Mouse (Mus musculus) midbrain, embryonic 13.5 days (tissue): ENCODE measurements around the gene Rhbg. TPM values are rescaled to one million over a fixed set of nuclear protein-coding genes. Genes with fewer than 3 reads are reported as not detected.

ENCODE experiments used
- ATAC-seq: fragments of 200-750 bp; cut with Nextera tagmentation; 2 replicates; pipeline ENCODE4 v1.8.0; 2017; ENCODE audit warnings: mild to moderate bottlenecking, moderate TSS enrichment, moderate library complexity
- H3K27ac ChIP-seq: fragments of 300-500 bp; sonication (generic); 2 replicates; pipeline ENCODE4 v1.5.1; 2015; ENCODE audit warnings: inconsistent platforms, mild to moderate bottlenecking, moderate library complexity
- H3K27me3 ChIP-seq: fragments of 300-500 bp; sonication (generic); 2 replicates; pipeline ENCODE4 v1.6.1; 2015; ENCODE audit warnings: mild to moderate bottlenecking, inconsistent platforms
- H3K36me3 ChIP-seq: fragments of 300-500 bp; sonication (generic); 2 replicates; pipeline ENCODE4 v1.6.1; 2015; ENCODE audit warnings: mild to moderate bottlenecking, inconsistent platforms
- H3K4me1 ChIP-seq: fragments of 300-500 bp; sonication (generic); replicated peaks from 2 replicates; pipeline ENCODE4 v1.6.1; 2015; ENCODE audit warnings: inconsistent platforms
- H3K4me2 ChIP-seq: fragments of 300-500 bp; sonication (generic); replicated peaks from 2 replicates; pipeline ENCODE4 v1.6.1; 2015; ENCODE audit warnings: moderate library complexity, mild to moderate bottlenecking, inconsistent platforms
- H3K4me3 ChIP-seq: fragments of 300-500 bp; sonication (generic); replicated peaks from 2 replicates; pipeline ENCODE4 v1.5.1; 2015; ENCODE audit warnings: mild to moderate bottlenecking, inconsistent platforms
- H3K9ac ChIP-seq: fragments of 300-500 bp; sonication (generic); replicated peaks from 2 replicates; pipeline ENCODE4 v1.6.1; 2015; ENCODE audit warnings: mild to moderate bottlenecking, inconsistent platforms
- H3K9me3 ChIP-seq: fragments of 300-500 bp; sonication (generic); 2 replicates; pipeline ENCODE4 v1.6.1; 2016; ENCODE audit warnings: mild to moderate bottlenecking, inconsistent platforms
- WGBS: fragments of 180-500 bp; shearing (Covaris S2); methylation state at CpG from one replicate; pipeline ENCODE4 v1.1.7; 2015; 5-methylcytosine and 5-hydroxymethylcytosine counted together
- polyA plus RNA-seq: library from polyadenylated mRNA; unstranded; fragments of >200 nt; fragmentation: Nextera tagmentation; extraction: Ambion mirVana; gene quantifications from 2 replicates; pipeline ENCODE4 v1.2.1, GENCODE M21; 2015

The Rhbg gene
- polyA plus RNA-seq, 1 experiment from 2014 or later = not detected

DNA sequence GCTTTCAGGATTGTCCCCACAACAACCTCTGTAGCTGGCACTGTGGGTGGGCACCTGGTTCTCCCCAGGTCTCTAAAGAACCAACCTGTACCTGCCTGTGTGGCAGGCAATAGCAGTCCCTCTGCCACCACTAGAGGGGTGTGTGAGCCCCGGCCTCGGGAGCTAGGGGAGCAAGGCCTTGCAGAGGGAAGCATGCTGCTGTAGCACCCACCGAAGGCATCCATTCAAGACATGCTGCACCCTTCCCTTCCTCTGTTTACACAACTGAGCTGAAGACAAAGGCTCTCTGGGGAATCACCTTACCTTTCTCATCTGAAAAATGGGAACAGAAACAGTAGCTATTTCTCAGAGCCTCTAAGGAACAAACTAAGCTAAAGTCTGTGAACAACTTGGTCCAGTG lies 19.3 kb downstream of the Rhbg start:
- Histone ChIP-seq H3K4me1 (peaks cover 86% of the 10 kb centered on the region), H3K27me3 (peaks cover 49% of the 10 kb centered on the region), H3K4me3 (no peak overlapping the region), H3K9me3 (no peaks in the 10 kb centered on the region), H3K36me3 (peaks cover 5% of the 10 kb centered on the region), H3K27ac (0 out of 2 replicates have a peak overlapping the region, but pooled peaks have one; percentile 10), H3K4me2 (no peak overlapping the region), H3K9ac (no peak overlapping the region)
- no peak for ATAC-seq
- 13% methylated on average over 3 of the region's 3 CpGs for WGBS

DNA sequence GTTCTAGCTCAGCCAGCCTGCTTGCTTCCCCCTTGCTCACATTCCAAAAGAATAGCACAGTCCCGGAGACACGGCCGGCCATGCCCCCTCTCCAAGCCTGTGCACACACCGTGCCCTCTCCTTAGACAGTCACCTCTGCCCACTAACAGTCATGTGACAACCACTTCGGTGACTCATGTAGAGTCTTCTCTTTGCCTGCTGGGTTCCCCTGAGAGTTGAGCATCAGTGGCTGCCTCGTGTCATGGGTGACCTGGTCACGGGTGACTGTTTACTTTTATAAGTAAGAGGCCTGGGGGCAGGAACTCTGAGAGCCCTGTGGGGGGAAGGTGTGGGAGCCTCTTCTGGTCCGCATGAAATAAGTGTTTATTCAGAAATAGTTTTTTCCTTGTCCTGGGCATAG lies 20.5 kb downstream of the Rhbg start:
- no peaks in the 10 kb centered on the region for H3K9me3 ChIP-seq
- 45% methylated on average over 8 of the region's 8 CpGs for whole genome bisulfite sequencing
- H3K4me1 ChIP-seq = peaks cover 87% of the 10 kb centered on the region
- H3K4me3 ChIP-seq = no peak overlapping the region
- no peak for ATAC-seq
- peaks cover 49% of the 10 kb centered on the region for H3K27me3 ChIP-seq
- peak overlapping the region; percentile 96 for H3K27ac ChIP-seq
- no peak overlapping the region for H3K9ac ChIP-seq
- H3K36me3 ChIP-seq = peaks cover 16% of the 10 kb centered on the region
- no peak overlapping the region for H3K4me2 ChIP-seq

DNA sequence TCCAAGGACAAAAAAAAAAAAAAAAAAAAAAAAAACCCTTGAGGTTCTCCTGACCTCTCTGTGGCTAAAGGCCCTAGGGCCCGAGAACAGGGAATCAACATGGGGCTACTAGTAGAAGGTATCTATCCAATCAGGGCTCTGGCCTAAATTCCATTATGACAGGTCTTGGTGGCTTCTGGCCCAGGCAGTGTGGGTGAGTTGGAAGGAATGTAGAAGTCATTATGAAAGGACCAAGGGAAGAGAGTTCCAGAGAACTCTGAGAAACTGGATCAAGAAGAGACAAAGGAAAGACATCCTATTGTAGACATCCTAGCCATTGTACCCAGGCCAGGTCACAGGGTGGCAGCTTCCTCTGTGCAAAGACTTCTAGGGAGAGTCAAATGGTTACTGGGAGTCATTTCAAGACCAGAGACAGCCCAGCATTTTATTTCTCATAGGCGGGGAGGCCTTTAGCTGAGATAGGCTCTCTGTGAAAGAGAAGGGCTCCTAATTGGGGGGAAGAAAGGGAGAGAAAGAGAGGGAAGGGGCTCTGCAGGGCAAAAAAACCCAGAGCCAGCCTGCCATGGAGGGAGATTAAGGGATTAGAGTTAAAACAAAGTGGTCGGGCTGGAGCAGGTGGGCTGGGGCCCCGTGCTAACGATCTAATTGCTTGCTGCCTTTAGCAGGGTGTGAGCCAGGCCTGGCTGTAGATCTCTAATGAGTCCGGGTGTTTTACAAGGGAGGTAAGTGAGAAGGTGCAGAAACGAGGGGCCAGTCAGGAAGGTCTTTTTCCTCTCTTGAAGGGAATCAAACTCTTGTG lies 21.5 kb downstream of the Rhbg start:
- Histone ChIP-seq H3K27ac (peak overlapping the region; percentile 96), H3K27me3 (peaks cover 43% of the 10 kb centered on the region), H3K9me3 (no peaks in the 10 kb centered on the region), H3K4me1 (peaks cover 87% of the 10 kb centered on the region), H3K4me2 (no peak overlapping the region), H3K36me3 (peaks cover 25% of the 10 kb centered on the region), H3K4me3 (no peak overlapping the region), H3K9ac (no peak overlapping the region)
- ATAC-seq = no peak
- WGBS = 13% methylated on average over 7 of the region's 7 CpGs

DNA sequence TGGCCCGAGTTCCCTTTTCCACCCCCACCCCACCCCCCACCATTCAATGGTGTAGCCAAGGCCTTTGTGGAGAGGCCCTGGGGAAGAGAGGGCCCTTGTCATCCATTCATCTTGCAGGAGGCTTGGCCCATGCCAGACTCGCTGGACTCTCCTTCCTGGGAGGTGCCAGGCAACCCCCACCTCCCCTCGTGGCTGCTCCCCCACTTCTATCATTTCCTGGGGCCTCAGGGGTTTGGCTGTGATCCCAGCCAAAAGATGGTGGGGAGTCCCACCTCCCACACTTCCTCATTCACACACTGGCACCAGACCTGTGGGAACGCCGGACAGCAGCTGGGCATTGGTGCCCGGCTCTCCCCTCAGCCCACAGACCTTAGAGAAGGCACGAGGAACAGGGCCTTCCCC lies 22.2 kb downstream of the Rhbg start:
- Histone ChIP-seq H3K4me2 (no peak overlapping the region), H3K27me3 (peaks cover 38% of the 10 kb centered on the region), H3K4me3 (no peak overlapping the region), H3K9me3 (no peaks in the 10 kb centered on the region), H3K36me3 (peaks cover 32% of the 10 kb centered on the region), H3K9ac (no peak overlapping the region; the same call in 1 of the 2 replicates), H3K27ac (peak overlapping the region; percentile 96), H3K4me1 (peaks cover 87% of the 10 kb centered on the region)
- peak; percentile 61 for ATAC-seq
- WGBS = 29% methylated on average over 7 of the region's 7 CpGs

DNA sequence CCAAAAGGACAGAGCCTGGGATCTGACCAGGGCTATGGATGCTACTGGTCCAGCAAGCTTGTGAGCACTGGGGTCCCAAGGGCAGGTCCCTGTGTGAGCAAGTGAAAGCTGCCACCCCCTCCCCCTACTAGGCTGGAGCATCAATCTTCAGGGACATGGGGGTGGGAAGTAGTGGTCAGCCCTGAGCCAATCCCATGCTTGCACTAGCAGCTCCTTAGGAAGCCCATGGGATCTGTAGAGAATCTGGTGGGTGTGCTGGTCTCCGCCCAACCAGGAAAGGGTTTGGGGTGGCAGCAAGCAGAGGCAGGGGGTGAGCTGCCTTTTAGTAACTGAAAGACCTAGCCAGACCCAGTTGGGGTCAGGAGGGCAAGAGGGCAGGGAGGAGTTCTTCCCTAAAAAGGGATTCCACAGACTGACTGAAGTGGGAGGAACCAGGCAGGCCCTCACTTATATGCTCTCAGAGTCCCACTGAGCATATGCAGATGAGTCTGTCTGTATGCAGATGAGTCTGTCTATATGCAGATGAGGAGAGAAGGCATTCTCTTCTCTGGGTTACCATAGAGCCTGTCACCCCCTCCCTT lies 23.4 kb downstream of the Rhbg start:
- peak; percentile 77 for ATAC-seq
- H3K27ac ChIP-seq = peak overlapping the region; percentile 96
- peaks cover 87% of the 10 kb centered on the region for H3K4me1 ChIP-seq
- H3K27me3 ChIP-seq = peaks cover 38% of the 10 kb centered on the region
- H3K36me3 ChIP-seq = peaks cover 39% of the 10 kb centered on the region
- peak overlapping the region; percentile 45; the same call in 1 of the 2 replicates for H3K9ac ChIP-seq
- whole genome bisulfite sequencing = 29% methylated on average over 1 of the region's 1 CpGs
- H3K4me2 ChIP-seq = peak overlapping the region; percentile 9; the same call in 1 of the 2 replicates
- H3K9me3 ChIP-seq = no peaks in the 10 kb centered on the region
- no peak overlapping the region for H3K4me3 ChIP-seq

DNA sequence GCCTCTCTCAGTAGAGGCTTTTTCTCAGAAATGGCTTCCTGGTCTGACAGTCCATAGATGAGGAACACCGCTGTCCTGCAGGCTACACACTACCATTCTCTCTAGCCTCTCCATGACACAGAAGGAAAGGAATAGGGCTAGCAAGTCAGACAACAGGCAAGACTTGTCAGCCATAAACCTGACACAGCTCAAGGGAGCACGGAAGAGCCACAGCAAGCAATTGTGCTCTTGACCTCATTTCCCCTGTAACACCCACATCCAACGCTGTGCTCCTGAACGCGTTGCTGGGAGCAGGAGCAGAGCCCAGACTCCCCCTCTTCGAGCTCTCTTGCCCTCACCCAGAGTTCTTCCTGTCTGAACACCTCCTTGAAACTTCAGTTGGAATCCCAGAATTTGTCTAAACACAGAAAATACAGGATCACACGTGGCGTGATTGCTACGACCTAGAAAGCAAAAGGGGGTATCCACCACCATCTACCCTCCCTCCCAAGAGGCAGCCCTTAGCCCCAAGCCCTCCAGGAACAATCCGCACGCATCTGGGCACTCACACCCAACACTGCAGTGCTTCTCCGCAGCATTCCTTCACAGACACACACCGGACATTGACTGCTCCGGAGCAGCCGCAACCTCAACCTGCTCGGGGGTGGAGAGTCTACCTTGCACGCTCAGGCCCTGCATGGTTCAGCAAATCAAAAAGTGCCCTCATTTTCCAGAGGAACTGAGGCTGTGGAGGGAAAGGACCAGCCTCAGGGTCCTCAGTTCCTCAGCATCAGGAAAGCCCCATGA lies 24.1 kb downstream of the Rhbg start:
- no peak overlapping the region for H3K4me3 ChIP-seq
- H3K9ac ChIP-seq = no peak overlapping the region; the same call in 1 of the 2 replicates
- peak overlapping the region; percentile 96 for H3K27ac ChIP-seq
- ATAC-seq = peak; percentile 8
- H3K4me2 ChIP-seq = 0 out of 2 replicates have a peak overlapping the region, but pooled peaks have one; percentile 9
- H3K36me3 ChIP-seq = peaks cover 46% of the 10 kb centered on the region
- WGBS = 37% methylated on average over 17 of the region's 17 CpGs
- no peaks in the 10 kb centered on the region for H3K9me3 ChIP-seq
- H3K4me1 ChIP-seq = peaks cover 87% of the 10 kb centered on the region
- H3K27me3 ChIP-seq = peaks cover 35% of the 10 kb centered on the region

DNA sequence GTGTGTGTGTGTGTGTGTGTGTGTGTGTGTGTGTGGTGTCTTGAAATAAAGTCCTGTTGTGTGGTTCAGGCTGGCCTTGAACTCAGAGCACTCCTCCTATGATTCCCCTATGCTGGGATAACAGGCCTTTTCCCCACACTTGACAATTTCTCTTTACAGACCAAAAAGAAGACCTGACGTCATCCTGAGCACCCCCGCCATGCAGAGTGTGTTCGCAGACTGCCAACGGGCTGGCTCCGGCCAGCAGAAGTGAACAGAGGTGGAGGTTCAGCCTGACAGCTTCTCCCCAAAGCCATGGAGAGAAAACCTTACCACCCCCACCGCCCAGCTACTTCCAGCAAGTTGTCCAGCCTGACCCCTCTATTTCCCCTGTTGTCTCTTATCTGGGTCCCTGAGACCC lies 25.0 kb downstream of the Rhbg start:
- 79% methylated on average over 6 of the region's 6 CpGs for WGBS
- Histone ChIP-seq H3K4me3 (no peak overlapping the region), H3K36me3 (peaks cover 54% of the 10 kb centered on the region), H3K4me2 (no peak overlapping the region), H3K9ac (no peak overlapping the region), H3K9me3 (no peaks in the 10 kb centered on the region), H3K4me1 (peaks cover 95% of the 10 kb centered on the region), H3K27me3 (peaks cover 34% of the 10 kb centered on the region), H3K27ac (peak overlapping the region; percentile 96)
- no peak for ATAC-seq

DNA sequence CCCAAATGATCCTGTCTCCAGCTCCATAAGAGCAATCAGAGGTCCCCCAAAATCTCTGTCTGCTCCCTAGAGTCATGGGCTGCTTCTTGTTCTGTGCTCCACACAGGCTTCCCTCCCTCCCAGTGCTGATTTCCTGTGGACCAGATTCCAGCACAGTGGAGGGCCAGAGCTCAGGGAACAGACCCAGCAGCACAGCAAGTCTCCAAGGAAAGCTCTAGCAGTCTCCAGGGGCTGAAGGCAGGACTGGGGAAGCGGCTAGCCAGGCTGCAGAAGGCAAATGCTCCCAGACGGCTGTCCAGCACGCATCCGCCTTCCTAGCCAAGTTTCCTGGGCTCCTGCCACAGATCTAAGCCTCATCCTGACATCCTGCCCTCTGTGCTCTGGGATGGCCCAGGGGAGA lies 25.6 kb downstream of the Rhbg start:
- H3K4me3 ChIP-seq = no peak overlapping the region
- peak overlapping the region; percentile 34; the same call in 1 of the 2 replicates for H3K9ac ChIP-seq
- peaks cover 98% of the 10 kb centered on the region for H3K4me1 ChIP-seq
- no peak overlapping the region for H3K4me2 ChIP-seq
- peaks cover 34% of the 10 kb centered on the region for H3K27me3 ChIP-seq
- ATAC-seq = no peak
- H3K36me3 ChIP-seq = peaks cover 60% of the 10 kb centered on the region
- peak overlapping the region; percentile 96 for H3K27ac ChIP-seq
- H3K9me3 ChIP-seq = no peaks in the 10 kb centered on the region
- WGBS = 41% methylated on average over 4 of the region's 4 CpGs

DNA sequence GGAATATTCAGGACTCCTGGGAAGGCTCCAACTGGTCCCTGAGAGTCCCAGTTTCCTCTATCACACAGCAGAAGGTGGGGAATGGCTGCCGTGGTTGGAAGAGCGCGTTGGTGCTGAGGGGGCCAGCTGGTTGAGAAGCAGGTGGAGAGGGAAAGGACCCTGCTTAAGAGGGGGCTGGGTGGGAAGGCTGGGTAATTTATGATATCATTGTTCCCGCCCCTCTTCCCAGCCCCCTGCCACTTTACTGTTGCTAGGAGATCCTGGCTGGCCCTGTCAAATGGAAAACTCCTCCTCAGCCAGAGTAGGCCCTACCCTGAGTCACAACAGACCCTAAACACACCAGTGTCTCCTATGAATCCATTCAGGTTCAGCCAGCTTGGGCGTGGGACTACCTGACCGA lies 26.5 kb downstream of the Rhbg start:
- Histone ChIP-seq H3K36me3 (peaks cover 70% of the 10 kb centered on the region), H3K27ac (peak overlapping the region; percentile 96), H3K4me2 (no peak overlapping the region), H3K4me1 (peaks cover 98% of the 10 kb centered on the region), H3K9ac (0 out of 2 replicates have a peak overlapping the region, but pooled peaks have one; percentile 25), H3K4me3 (no peak overlapping the region), H3K9me3 (no peaks in the 10 kb centered on the region), H3K27me3 (peaks cover 35% of the 10 kb centered on the region)
- 37% methylated on average over 6 of the region's 6 CpGs for WGBS
- ATAC-seq = peak; percentile 35

DNA sequence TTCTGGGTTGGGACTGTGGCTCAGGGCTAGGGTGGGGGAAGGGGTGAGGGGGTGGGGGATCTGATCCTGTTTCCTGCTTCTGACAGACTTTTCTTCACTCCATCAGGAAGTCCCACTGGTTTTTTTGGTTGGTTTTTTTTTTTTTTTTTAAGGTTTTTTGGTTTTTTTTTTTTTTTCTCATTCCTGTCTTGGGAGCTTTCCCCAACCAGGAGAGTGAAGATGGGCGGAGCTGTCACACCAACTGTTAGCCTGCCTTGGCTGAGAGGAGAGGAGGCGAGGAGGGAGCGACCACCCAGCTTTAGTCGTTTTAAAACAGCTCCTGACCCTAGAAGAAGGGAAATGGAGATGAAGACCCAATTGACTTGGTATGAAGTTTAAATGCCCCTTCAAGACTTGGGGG lies 27.2 kb downstream of the Rhbg start:
- Histone ChIP-seq H3K27ac (peak overlapping the region; percentile 96), H3K36me3 (peaks cover 72% of the 10 kb centered on the region), H3K4me1 (peaks cover 98% of the 10 kb centered on the region), H3K27me3 (peaks cover 35% of the 10 kb centered on the region), H3K9ac (no peak overlapping the region), H3K9me3 (no peaks in the 10 kb centered on the region), H3K4me2 (no peak overlapping the region), H3K4me3 (no peak overlapping the region)
- ATAC-seq = no peak
- 55% methylated on average over 4 of the region's 4 CpGs for WGBS

DNA sequence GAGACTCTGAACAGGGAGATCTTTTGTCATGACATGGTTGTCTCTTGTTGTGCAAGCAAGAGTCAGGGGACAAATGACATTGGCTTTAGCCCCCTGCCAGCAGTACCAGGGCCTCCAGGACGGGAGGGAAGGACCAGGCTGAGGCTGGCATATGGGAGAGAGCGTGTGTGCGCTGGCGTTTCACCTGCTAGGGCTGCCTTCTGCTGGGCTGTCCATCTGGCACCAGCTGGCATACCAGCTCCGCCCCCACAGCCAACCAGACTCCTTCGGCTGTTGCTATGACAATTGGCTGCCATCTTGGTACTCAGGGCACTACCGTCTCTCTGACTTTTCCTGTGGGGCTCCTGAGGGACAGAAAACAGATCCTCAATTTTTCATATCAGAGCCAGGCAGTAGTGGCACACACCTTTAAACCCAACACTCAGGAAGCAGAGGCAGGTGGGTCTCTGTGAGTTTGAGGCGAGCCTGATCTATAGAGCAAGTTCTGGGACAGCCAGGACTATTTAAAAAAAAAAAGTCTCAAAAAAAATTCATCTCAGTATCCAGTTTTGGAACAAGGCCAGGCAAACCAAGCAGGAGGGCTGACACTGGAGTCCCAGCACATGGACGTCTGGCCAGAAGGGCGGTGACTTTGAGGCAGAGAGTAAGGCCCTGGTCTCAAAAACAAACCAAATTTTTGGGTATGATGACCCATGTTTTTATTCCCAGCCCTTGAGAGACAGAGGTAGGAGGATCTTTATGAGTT lies 28.2 kb downstream of the Rhbg start:
- H3K9me3 ChIP-seq = no peaks in the 10 kb centered on the region
- H3K27me3 ChIP-seq = peaks cover 41% of the 10 kb centered on the region
- peak overlapping the region; percentile 96 for H3K27ac ChIP-seq
- peaks cover 72% of the 10 kb centered on the region for H3K36me3 ChIP-seq
- no peak overlapping the region; the same call in 1 of the 2 replicates for H3K9ac ChIP-seq
- no peak for ATAC-seq
- H3K4me3 ChIP-seq = no peak overlapping the region
- peaks cover 98% of the 10 kb centered on the region for H3K4me1 ChIP-seq
- no peak overlapping the region for H3K4me2 ChIP-seq
- 62% methylated on average over 10 of the region's 10 CpGs for WGBS
